Mouse (Mus musculus): Measurements from ENCODE around the gene Slc22a15. TPM values are rescaled to one million over a fixed set of nuclear protein-coding genes. Genes with fewer than 3 reads are reported as not detected.
"Not testable (repeated sequence)": the region's sequence is repeated elsewhere in the genome, so short reads cannot be mapped to it uniquely, and the experiment has no call there.

Gene Slc22a15
- polyA plus RNA-seq, 1 experiment, result 5.0 TPM

- no peak overlapping the region for H3K27ac ChIP-seq (replicated peaks; ENCODE audit: low read depth, low read length)
- no peaks in the 10 kb centered on the region for H3K4me1 ChIP-seq (ENCODE audit: control insufficient read depth, insufficient read depth, insufficient read length, low read length)
- H3K4me3 ChIP-seq (ENCODE audit: insufficient read depth, low read depth, low read length), result no peak overlapping the region
These were observed 99.9 kb downstream of the Slc22a15 start for GRCm38 (mm10) chr3:101824338-101824737.

DNA sequence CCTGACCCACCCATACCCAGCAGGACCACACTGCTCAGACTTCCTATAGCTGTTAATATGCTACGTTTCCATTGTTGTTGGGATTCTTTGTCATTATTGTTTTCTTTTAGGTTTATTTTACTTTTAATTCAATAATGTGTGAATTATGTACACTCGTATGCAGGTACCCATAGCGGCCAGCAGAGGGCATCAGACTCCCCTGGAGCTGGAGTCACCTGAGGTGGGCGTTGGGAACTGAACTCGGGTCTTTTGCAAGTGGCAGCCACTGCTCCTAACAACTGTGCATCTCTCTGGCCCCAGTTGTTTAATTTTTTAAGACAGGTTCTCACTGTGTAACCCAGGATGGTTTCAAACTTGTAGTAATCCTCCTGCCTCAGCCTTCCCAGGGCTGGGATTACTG is 102.2 kb downstream of the Slc22a15 start:
- Histone ChIP-seq H3K27ac (replicated peaks; ENCODE audit: low read depth, low read length) (no peak overlapping the region), H3K4me1 (ENCODE audit: control insufficient read depth, insufficient read depth, insufficient read length, low read length) (no peaks in the 10 kb centered on the region), H3K4me3 (ENCODE audit: insufficient read depth, low read depth, low read length) (no peak overlapping the region)

DNA sequence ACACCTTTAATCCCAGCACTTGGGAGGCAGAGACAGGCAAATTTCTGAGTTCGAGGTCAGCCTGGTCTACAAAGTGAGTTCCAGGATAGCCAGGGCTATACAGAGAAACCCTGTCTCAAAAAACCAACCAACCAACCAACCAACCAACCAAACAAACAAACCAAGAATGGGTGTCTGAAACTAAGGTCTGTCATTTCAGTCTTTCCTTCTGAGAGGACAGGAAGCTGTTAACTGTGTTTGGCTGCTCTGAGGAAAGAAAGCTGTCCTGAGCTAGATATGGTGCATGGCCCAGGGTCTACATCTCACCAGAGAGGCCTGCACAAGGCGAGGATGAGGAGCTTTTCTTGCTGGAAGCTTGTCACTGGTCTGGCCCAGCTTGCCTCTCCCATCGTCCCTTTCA is 103.5 kb downstream of the Slc22a15 start:
- not testable (repeated sequence) for H3K4me3 ChIP-seq (ENCODE audit: insufficient read depth, low read depth, low read length); H3K4me1 ChIP-seq (ENCODE audit: control insufficient read depth, insufficient read depth, insufficient read length, low read length); H3K27ac ChIP-seq (replicated peaks; ENCODE audit: low read depth, low read length)

DNA sequence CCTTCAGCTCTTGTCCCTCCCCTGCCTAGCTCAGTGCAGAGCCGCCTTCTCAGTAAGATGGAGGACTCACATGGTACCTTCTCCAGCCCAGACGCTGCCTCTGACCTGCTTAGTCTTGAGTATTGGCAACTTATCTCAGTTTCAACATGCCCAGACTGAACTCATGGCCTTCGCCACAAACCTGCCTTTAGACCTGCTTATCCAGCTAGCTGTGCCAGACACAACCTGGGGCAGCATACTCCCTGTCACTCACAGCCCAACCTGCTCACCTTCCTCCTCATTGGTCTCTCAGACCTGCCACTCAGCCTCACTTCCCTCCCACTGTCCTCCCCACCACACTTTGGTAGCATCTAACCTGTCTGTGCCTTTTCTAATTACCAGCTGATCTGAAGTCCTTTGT is 108.2 kb downstream of the Slc22a15 start:
- Histone ChIP-seq H3K4me1 (ENCODE audit: control insufficient read depth, insufficient read depth, insufficient read length, low read length) (no peaks in the 10 kb centered on the region), H3K4me3 (ENCODE audit: insufficient read depth, low read depth, low read length) (no peak overlapping the region), H3K27ac (replicated peaks; ENCODE audit: low read depth, low read length) (no peak overlapping the region)

DNA sequence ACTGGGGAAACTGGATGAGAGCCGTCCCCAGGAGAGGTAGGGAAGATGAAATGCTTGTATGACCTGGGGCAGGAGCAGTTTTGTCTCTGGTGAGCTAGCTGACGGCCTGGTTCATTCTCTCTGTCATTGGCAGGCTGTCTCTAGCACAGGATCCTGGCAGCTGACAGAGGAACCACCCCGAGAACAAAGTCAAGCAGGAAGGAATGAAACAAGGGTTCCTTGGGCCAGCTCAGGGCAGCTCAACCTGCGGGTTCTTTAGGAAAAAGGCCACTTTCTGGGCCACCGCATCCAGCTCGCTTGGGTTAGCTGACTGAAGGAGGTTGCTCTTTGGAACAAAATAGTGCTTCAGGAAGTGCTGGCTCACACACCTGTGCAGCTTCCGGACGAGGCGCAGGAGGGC is 109.5 kb downstream of the Slc22a15 start:
- Histone ChIP-seq H3K4me1 (ENCODE audit: control insufficient read depth, insufficient read depth, insufficient read length, low read length) (no peaks in the 10 kb centered on the region), H3K4me3 (ENCODE audit: insufficient read depth, low read depth, low read length) (no peak overlapping the region), H3K27ac (replicated peaks; ENCODE audit: low read depth, low read length) (no peak overlapping the region)

GRCm38 (mm10) chr3:101812341-101812962 is 111.8 kb downstream of the Slc22a15 start:
- no peak overlapping the region for H3K4me3 ChIP-seq (ENCODE audit: insufficient read depth, low read depth, low read length)
- no peaks in the 10 kb centered on the region for H3K4me1 ChIP-seq (ENCODE audit: control insufficient read depth, insufficient read depth, insufficient read length, low read length)
- no peak overlapping the region for H3K27ac ChIP-seq (replicated peaks; ENCODE audit: low read depth, low read length)

- no peak overlapping the region for H3K4me3 ChIP-seq (ENCODE audit: insufficient read depth, low read depth, low read length)
- no peak overlapping the region for H3K27ac ChIP-seq (replicated peaks; ENCODE audit: low read depth, low read length)
- no peaks in the 10 kb centered on the region for H3K4me1 ChIP-seq (ENCODE audit: control insufficient read depth, insufficient read depth, insufficient read length, low read length)
These were observed 112.3 kb downstream of the Slc22a15 start for GRCm38 (mm10) chr3:101811931-101812330.

GRCm38 (mm10) chr3:101807646-101808045 is 116.6 kb downstream of the Slc22a15 start:
- Histone ChIP-seq H3K4me1 (ENCODE audit: control insufficient read depth, insufficient read depth, insufficient read length, low read length) (no peaks in the 10 kb centered on the region), H3K27ac (replicated peaks; ENCODE audit: low read depth, low read length) (no peak overlapping the region), H3K4me3 (ENCODE audit: insufficient read depth, low read depth, low read length) (no peak overlapping the region)

- Histone ChIP-seq H3K27ac (replicated peaks; ENCODE audit: low read depth, low read length) (no peak overlapping the region), H3K4me1 (ENCODE audit: control insufficient read depth, insufficient read depth, insufficient read length, low read length) (no peaks in the 10 kb centered on the region), H3K4me3 (ENCODE audit: insufficient read depth, low read depth, low read length) (no peak overlapping the region)
These were observed 117.3 kb downstream of the Slc22a15 start for GRCm38 (mm10) chr3:101806941-101807340.

- Histone ChIP-seq H3K4me1 (ENCODE audit: control insufficient read depth, insufficient read depth, insufficient read length, low read length) (no peaks in the 10 kb centered on the region), H3K27ac (replicated peaks; ENCODE audit: low read depth, low read length) (no peak overlapping the region), H3K4me3 (ENCODE audit: insufficient read depth, low read depth, low read length) (no peak overlapping the region; the same call in 1 of the 2 replicates)
These were observed 118.1 kb downstream of the Slc22a15 start for GRCm38 (mm10) chr3:101806149-101806548.

Other genes with a start within 250 kb of the Slc22a15 start
- gene Mab21l3, start 75.5 kb downstream of the Slc22a15 start, polyA plus RNA-seq (2012; ENCODE audit: insufficient read depth, insufficient read length, missing spikeins), result not detected in 2 replicates
- not detected in 2 replicates for gene Nhlh2, start 85.6 kb upstream of the Slc22a15 start, polyA plus RNA-seq (2012; ENCODE audit: insufficient read depth, insufficient read length, missing spikeins)
- gene Casq2, start 162.0 kb upstream of the Slc22a15 start, polyA plus RNA-seq (2012; ENCODE audit: insufficient read depth, insufficient read length, missing spikeins), result 2.3 and 4.1 TPM in 2 replicates

All from brown adipose tissue, adult 24 weeks (tissue).